Mouse (Mus musculus): ENCODE measurements around the gene Acan. TPM values are rescaled to one million over a fixed set of nuclear protein-coding genes. Genes with fewer than 3 reads are reported as not detected.
A peak's percentile ranks its signal among the peaks of the same experiment; 100 is the strongest.

The Acan gene
- polyA plus RNA-seq, 1 experiment from 2014 or later = 4.9 TPM

DNA sequence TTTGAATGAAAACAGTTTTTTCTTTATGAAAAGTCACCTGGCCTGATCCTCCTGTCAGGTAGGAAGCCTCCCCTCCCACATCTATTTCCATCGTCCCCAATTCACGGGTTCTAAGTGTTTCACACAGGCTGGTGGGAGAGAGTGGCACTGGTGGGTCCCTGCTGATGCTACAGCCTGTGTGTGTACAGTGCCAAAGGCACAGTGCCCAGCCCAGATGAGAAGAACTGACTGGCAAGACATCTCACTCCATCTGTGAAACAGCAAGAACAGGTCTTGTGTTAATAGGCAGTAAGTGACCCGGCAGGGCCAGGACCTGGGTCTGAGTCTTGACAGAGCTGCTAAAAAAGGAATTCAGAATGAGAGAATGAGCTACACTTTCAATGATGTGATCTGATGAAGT lies 25.9 kb downstream of the Acan start:
- no peaks in the 10 kb centered on the region for H3K36me3 ChIP-seq
- H3K4me3 ChIP-seq (replicated peaks) = no peak overlapping the region
- H3K27ac ChIP-seq = no peak overlapping the region
- WGBS = 69% methylated on average over 3 of the region's 3 CpGs
- no peaks in the 10 kb centered on the region for H3K9me3 ChIP-seq
- no peak for ATAC-seq (ENCODE audit: insufficient number of reproducible peaks, insufficient read depth, low FRiP score, low TSS enrichment, low read depth)
- no peak overlapping the region for H3K4me2 ChIP-seq
- peaks cover 15% of the 10 kb centered on the region; the same call in 1 of the 2 replicates for H3K27me3 ChIP-seq
- H3K4me1 ChIP-seq (replicated peaks) = no peaks in the 10 kb centered on the region
- no peak overlapping the region for H3K9ac ChIP-seq (replicated peaks)

DNA sequence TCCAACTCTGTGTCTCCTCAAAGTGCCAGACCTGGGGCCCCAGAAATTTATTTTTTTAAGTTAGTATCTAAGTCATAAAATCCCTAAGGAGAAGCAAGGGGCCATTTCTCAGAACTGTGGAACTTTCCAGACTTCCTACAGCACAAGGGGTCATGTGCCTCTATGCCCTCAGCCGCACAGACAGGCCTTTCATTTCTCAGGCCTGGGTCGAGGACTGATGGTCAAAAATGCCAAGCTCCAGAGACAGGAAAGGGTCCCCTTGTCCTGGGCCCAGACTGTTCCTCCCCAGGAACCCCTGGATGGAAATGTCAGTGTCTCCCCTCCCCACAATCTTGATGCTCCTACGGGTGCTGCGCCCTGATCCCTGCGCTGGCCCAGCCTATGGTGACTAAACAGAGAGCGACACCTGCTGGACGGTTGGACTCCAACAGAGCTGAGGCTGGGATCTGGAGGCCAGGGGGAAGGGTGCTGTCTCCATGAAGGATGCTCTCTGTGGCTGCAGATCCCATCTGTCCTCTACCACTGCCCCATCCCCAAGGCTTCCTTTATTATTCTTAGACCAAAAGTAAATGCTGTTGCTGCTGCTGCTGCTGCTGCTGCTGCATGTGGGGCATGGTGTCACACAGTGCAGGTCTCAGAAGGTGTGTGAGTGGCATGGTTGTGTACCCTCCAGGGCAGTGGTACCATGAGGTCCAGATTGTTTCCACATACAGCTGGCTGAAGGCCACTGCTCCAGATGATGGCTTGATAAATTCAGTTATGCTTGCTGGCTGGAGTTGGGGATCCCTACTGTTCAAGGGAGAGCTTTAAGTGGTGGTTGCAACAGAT lies 27.5 kb downstream of the Acan start:
- H3K27me3 ChIP-seq = peaks cover 12% of the 10 kb centered on the region; the same call in 1 of the 2 replicates
- H3K9ac ChIP-seq (replicated peaks) = no peak overlapping the region
- WGBS = 19% methylated on average over 7 of the region's 7 CpGs
- peak; percentile 73 for ATAC-seq (ENCODE audit: insufficient number of reproducible peaks, insufficient read depth, low FRiP score, low TSS enrichment, low read depth)
- H3K4me1 ChIP-seq (replicated peaks) = no peaks in the 10 kb centered on the region
- H3K4me2 ChIP-seq = no peak overlapping the region
- H3K36me3 ChIP-seq = no peaks in the 10 kb centered on the region
- no peaks in the 10 kb centered on the region for H3K9me3 ChIP-seq
- no peak overlapping the region for H3K4me3 ChIP-seq (replicated peaks)
- H3K27ac ChIP-seq = peak overlapping the region; percentile 68

DNA sequence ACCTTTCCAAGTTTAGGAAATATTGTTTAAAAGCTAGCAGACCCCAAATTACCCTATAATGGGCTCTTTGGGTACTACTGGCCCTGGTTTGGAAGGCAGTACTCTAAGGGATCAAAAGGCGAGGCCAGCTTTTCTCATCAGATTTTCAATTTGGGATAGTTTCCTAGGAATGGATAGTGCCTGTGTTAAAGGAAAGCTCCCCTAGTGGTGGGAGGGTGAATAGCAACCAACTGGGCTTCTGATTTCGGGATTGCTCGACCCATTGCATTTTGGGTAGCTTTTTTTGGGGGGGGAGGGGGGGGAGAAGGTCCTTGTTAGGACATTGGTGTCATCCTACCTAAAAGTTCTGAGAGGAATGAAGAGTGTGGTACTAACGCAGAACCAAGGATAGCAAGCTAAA lies 35.8 kb downstream of the Acan start:
- Histone ChIP-seq H3K4me2 (no peak overlapping the region), H3K4me3 (replicated peaks) (no peak overlapping the region), H3K9ac (replicated peaks) (no peak overlapping the region), H3K36me3 (no peaks in the 10 kb centered on the region), H3K4me1 (replicated peaks) (no peaks in the 10 kb centered on the region), H3K9me3 (peaks cover 3% of the 10 kb centered on the region; the same call in 1 of the 2 replicates), H3K27ac (no peak overlapping the region), H3K27me3 (no peaks in the 10 kb centered on the region)
- whole genome bisulfite sequencing = 73% methylated on average over 4 of the region's 4 CpGs
- ATAC-seq (ENCODE audit: insufficient number of reproducible peaks, insufficient read depth, low FRiP score, low TSS enrichment, low read depth) = no peak

DNA sequence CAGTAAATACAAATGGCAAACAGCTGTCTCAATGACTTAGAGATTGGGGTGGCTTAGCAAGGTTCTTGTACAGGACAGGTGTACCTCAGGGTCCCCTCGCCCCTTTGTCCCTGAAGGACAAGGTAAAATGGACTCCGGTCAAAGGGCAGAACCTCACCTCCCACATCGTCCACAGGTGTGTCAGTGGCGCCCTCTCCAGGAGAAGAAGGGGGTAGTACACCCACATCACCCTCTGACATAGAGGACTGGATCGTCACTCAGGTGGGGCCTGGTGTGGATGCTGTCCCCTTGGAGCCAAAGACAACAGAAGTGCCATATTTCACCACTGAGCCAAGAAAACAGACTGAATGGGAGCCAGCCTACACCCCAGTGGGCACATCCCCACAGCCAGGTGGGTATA lies 43.2 kb downstream of the Acan start:
- 71% methylated on average over 5 of the region's 5 CpGs for WGBS
- Histone ChIP-seq H3K27ac (no peak overlapping the region), H3K4me2 (no peak overlapping the region), H3K9me3 (no peaks in the 10 kb centered on the region), H3K4me1 (replicated peaks) (no peaks in the 10 kb centered on the region), H3K4me3 (replicated peaks) (no peak overlapping the region), H3K27me3 (peaks cover 16% of the 10 kb centered on the region), H3K9ac (replicated peaks) (no peak overlapping the region), H3K36me3 (no peaks in the 10 kb centered on the region)
- ATAC-seq (ENCODE audit: insufficient number of reproducible peaks, insufficient read depth, low FRiP score, low TSS enrichment, low read depth) = no peak

DNA sequence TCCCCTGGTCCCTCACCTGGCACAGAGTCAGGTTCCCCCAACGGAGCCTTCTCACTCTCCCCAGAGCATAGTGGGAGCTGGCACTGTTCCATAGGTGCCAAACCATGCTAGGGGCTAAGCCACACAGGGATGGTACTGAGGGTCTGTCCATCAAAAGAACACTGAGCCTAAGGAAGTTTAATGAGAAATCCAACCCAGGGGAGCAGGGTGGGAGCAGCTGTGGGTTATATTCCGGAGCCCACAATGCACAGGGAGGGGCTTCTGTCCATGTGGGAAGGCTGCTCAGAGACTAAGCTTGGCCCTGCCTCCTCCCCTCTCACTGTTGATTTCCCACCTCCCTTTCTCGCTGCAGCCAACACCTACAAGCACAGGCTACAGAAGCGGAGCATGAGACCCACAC lies 60.6 kb downstream of the Acan start:
- H3K4me1 ChIP-seq (replicated peaks) = no peaks in the 10 kb centered on the region
- H3K36me3 ChIP-seq = no peaks in the 10 kb centered on the region
- 58% methylated on average over 4 of the region's 4 CpGs for WGBS
- no peaks in the 10 kb centered on the region for H3K9me3 ChIP-seq
- H3K27ac ChIP-seq = no peak overlapping the region
- H3K4me3 ChIP-seq (replicated peaks) = no peak overlapping the region
- H3K9ac ChIP-seq (replicated peaks) = no peak overlapping the region
- no peak for ATAC-seq (ENCODE audit: insufficient number of reproducible peaks, insufficient read depth, low FRiP score, low TSS enrichment, low read depth)
- H3K27me3 ChIP-seq = no peaks in the 10 kb centered on the region; the same call in 1 of the 2 replicates
- no peak overlapping the region for H3K4me2 ChIP-seq

DNA sequence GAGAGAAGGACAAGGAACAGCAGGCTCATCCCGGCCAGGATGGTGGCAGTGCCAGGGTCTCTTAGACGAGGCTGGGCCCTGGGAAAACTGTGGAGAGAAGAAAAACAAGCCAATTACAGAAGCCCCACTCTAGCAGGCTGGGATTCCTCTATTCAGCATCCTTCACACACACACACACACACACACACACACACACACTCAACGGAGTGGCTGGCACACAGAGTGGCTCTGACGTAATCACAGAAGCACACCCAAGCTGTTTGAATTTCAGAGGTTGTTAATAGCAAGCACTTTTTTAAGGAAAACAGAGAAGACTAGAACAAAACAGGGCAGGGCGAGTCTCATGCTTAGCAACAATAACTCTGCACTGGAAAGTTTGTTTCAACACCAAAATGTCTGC lies 70.2 kb downstream of the Acan start:
- Histone ChIP-seq H3K4me1 (replicated peaks) (peaks cover 6% of the 10 kb centered on the region; the same call in 1 of the 2 replicates), H3K9me3 (no peaks in the 10 kb centered on the region), H3K9ac (replicated peaks) (no peak overlapping the region), H3K4me3 (replicated peaks) (no peak overlapping the region), H3K27ac (no peak overlapping the region), H3K36me3 (no peaks in the 10 kb centered on the region), H3K4me2 (no peak overlapping the region), H3K27me3 (no peaks in the 10 kb centered on the region)
- no peak for ATAC-seq (ENCODE audit: insufficient number of reproducible peaks, insufficient read depth, low FRiP score, low TSS enrichment, low read depth)
- 79% methylated on average over 5 of the region's 5 CpGs for WGBS

DNA sequence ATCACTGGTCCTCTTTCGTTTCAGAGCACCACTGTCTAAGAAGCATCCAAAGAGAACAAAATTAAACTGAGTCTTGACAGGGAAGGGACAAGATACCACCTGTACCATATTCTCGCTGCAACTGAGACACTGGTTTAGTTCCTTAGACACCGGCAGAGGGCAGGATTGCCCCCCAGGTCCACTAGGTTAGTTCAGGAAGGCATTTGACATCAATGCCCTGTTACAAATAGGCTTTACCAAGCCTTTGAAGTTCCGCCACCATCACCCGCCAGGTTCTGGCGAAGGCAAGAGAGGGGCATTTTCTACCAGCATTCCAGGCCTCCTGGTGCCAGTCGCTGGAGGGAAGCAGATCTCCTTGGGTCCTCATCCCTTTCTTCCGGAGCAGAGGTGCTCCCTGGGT lies 76.6 kb downstream of the Acan start:
- Histone ChIP-seq H3K9me3 (no peaks in the 10 kb centered on the region), H3K9ac (replicated peaks) (no peak overlapping the region), H3K27me3 (peaks cover 19% of the 10 kb centered on the region), H3K4me3 (replicated peaks) (peak overlapping the region; percentile 34; the same call in 1 of the 2 replicates), H3K4me1 (replicated peaks) (peaks cover 23% of the 10 kb centered on the region), H3K27ac (no peak overlapping the region), H3K36me3 (peaks cover 13% of the 10 kb centered on the region), H3K4me2 (peak overlapping the region; percentile 58)
- ATAC-seq (ENCODE audit: insufficient number of reproducible peaks, insufficient read depth, low FRiP score, low TSS enrichment, low read depth) = no peak
- WGBS = 13% methylated on average over 8 of the region's 8 CpGs

DNA sequence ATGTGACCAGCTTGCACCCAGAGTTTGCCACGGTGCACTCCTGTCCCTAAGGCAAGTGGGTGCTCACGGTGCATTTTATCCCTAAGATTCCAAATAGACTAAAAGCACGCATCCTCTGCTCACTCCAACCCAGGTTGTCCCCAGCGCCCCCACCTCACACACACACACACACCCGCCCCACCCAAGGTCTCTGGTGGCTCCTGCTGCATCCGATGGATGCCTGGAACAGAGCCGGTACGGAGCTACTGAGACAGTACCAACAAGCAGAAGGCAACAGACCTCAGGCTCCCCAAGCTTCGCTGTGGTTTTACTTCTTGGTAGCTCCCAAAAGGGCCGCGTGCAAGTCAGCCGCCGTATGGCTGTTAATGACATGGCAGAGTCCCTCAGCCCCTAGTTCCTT lies 77.1 kb downstream of the Acan start:
- peaks cover 23% of the 10 kb centered on the region for H3K4me1 ChIP-seq (replicated peaks)
- H3K36me3 ChIP-seq = peaks cover 18% of the 10 kb centered on the region
- H3K9me3 ChIP-seq = no peaks in the 10 kb centered on the region
- H3K27ac ChIP-seq = no peak overlapping the region
- H3K9ac ChIP-seq (replicated peaks) = no peak overlapping the region; the same call in 1 of the 2 replicates
- no peak for ATAC-seq (ENCODE audit: insufficient number of reproducible peaks, insufficient read depth, low FRiP score, low TSS enrichment, low read depth)
- H3K4me3 ChIP-seq (replicated peaks) = peak overlapping the region; percentile 34
- 10% methylated on average over 13 of the region's 13 CpGs for WGBS
- peak overlapping the region; percentile 58 for H3K4me2 ChIP-seq
- peaks cover 19% of the 10 kb centered on the region for H3K27me3 ChIP-seq

DNA sequence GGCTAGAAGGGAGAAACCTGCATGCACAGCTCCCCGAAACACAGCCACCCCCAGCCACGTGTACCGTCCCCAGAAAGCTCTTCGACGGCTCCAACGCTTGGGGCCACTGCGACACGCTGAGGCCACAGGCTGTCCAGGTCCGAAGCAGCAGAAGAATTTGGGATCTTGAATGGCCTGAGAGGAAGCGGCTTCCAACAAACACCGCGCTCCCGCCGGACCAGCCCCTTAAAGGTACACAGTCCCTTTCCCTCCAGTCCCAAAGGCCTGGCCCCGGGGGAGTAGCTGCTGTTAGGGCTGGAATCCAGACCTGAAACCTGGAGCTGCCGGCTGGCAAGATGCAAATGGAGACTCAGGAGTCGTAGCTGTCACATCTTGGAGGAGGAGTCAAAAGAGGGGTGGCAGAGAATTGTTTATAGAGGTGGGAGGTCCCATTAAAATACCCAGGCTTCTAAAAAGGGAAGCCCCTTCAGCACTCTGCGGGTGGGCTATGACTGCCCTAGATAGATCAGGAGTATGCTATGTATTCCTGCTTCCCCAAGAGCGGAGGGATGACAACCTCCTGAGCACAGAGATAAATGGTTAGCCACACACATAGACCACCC lies 77.7 kb downstream of the Acan start, which contains the start of gene Hapln3:
TSS of gene Hapln3 (minus strand) at position 176 of the 602 bp plus-strand sequence.
- no peak within 1 kb of the TSS for H3K27ac ChIP-seq
- 3% methylated on average over 19 of the region's 19 CpGs for WGBS
- 0 out of 2 replicates have a peak, but pooled peaks have one; percentile 17 for ATAC-seq (ENCODE audit: insufficient number of reproducible peaks, insufficient read depth, low FRiP score, low TSS enrichment, low read depth)

DNA sequence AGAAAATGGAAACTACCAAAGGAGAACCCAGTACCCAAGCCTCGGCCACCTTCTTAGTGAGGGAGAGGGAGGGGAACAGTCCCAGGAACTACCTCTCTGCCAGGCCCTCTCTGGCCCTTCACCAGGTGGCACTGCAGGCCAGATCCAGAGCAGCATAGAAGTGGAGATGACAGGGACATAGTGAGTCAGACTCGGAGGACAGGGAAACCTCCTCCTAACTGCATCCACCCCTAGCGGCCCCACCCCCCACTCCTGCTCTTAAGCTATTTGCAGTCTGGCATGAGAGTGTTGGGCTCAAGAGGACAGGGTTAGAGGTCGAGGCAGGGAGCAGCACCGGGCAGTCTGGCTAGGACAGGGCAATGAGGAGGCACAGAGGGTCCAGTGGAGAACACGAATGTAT lies 80.1 kb downstream of the Acan start:
- no peak overlapping the region for H3K9ac ChIP-seq (replicated peaks)
- H3K27me3 ChIP-seq = peaks cover 19% of the 10 kb centered on the region
- 39% methylated on average over 6 of the region's 6 CpGs for WGBS
- H3K4me3 ChIP-seq (replicated peaks) = no peak overlapping the region
- no peak for ATAC-seq (ENCODE audit: insufficient number of reproducible peaks, insufficient read depth, low FRiP score, low TSS enrichment, low read depth)
- H3K27ac ChIP-seq = no peak overlapping the region
- no peaks in the 10 kb centered on the region for H3K9me3 ChIP-seq
- H3K4me2 ChIP-seq = no peak overlapping the region
- peaks cover 18% of the 10 kb centered on the region for H3K4me1 ChIP-seq (replicated peaks)
- H3K36me3 ChIP-seq = peaks cover 48% of the 10 kb centered on the region

More for the DNA sequence above, 77.7 kb downstream of the Acan start, which contains the start of gene Hapln3:
- H3K27me3 ChIP-seq = peaks cover 19% of the 10 kb centered on the region
- H3K9ac ChIP-seq (replicated peaks) = no peak within 1 kb of the TSS; the same call in 1 of the 2 replicates
- peak within 1 kb of the TSS; percentile 58 for H3K4me2 ChIP-seq
- H3K36me3 ChIP-seq = peaks cover 24% of the 10 kb centered on the region
- H3K9me3 ChIP-seq = no peaks in the 10 kb centered on the region
- H3K4me3 ChIP-seq (replicated peaks) = peak within 1 kb of the TSS; percentile 34
- peaks cover 23% of the 10 kb centered on the region for H3K4me1 ChIP-seq (replicated peaks)

DNA sequence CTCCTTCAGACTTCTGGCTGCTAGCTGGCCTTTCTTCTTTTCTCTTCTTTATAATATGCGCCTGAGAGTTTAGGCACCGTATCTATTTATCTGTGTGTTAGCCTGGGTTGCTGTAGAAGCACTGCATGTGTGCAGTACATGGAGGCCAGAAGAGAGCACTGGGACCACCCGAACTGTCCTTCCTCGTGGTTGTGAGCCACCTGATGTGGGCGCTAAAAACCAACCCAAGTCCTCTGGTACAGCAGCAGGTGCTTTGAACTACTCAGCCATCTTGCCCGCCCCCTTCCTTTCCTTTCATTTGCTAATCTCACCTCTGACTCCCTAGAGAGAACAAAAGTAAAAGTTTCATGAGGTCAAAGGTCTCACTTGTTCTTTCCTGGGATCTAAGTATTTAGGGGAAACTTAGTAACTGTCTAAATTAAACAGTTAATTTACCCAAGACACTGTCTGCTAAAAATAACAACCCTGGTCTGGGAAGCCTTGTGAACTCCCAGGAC lies 86.1 kb downstream of the Acan start:
- H3K4me1 ChIP-seq (replicated peaks) = no peaks in the 10 kb centered on the region
- ATAC-seq (ENCODE audit: insufficient number of reproducible peaks, insufficient read depth, low FRiP score, low TSS enrichment, low read depth) = no peak
- H3K9me3 ChIP-seq = no peaks in the 10 kb centered on the region
- peaks cover 91% of the 10 kb centered on the region for H3K36me3 ChIP-seq
- no peak overlapping the region for H3K4me3 ChIP-seq (replicated peaks)
- no peak overlapping the region for H3K9ac ChIP-seq (replicated peaks)
- no peak overlapping the region for H3K27ac ChIP-seq
- H3K27me3 ChIP-seq = no peaks in the 10 kb centered on the region
- 59% methylated on average over 6 of the region's 6 CpGs for WGBS
- no peak overlapping the region for H3K4me2 ChIP-seq

All from limb, embryonic 12.5 days (tissue).